Mouse (Mus musculus): ENCODE results near the gene Itln1.

DNA sequence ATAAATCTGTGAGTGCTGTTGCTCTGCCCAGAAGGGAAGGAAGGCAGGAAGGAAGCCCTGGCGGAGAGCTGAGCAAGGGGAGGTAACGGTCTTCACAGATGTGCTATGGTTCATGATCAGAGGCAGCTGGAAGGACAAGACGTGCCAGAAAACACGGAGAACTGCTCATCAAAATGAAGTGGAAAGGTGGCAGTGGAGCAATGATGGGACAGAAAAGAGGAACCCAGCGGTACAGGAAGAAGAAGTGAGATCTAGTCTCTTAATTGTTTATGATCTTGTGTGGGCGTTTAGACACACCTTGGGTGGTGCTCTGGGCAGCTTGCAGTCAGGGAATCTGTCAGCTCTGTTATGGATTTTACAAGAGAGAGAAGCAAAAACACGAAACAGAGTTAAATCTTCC lies 16.2 kb upstream of the Itln1 start:
- no peak for TF ChIP-seq POLR2A (IDR thresholded peaks at IDR 0.05; ENCODE audit: borderline replicate concordance, low read depth, low read length)
- no peak for TF ChIP-seq CTCF (IDR thresholded peaks at IDR 0.05; ENCODE audit: low read depth, low read length)

All from bone marrow macrophage, adult 2 months (primary cell).